Mouse (Mus musculus) spleen, postnatal 36 days (tissue): ENCODE measurements around the gene Olfr765.
"Not testable (repeated sequence)": the region's sequence is repeated elsewhere in the genome, so short reads cannot be mapped to it uniquely, and the experiment has no call there.

ENCODE experiments used
- DNase-seq, 2 experiments: peaks; one replicate each; pipeline ENCODE4 v3.0.0; 2022; ENCODE audit warnings: low spot score in 2 of 2, mixed read lengths in 1 of 2

The Olfr765 gene

GRCm38 (mm10) chr10:129049898-129050297 is at the start of gene Olfr765:
Gene Olfr765, minus strand, starts transcription at chr10:129049998.
- DNase-seq: not testable (repeated sequence)

GRCm38 (mm10) chr10:129099275-129099674 is 49.5 kb upstream of the Olfr765 start, which contains the start of gene Olfr768:
Gene Olfr768, minus strand, starts transcription at chr10:129099375.
- DNase-seq: no peak

GRCm38 (mm10) chr10:129082810-129083209 is 33.0 kb upstream of the Olfr765 start, which contains the start of gene Olfr767:
Gene Olfr767, minus strand, starts transcription at chr10:129082910.
- DNase-seq: not testable (repeated sequence)

GRCm38 (mm10) chr10:129068877-129069276 is 19.1 kb upstream of the Olfr765 start, which contains the start of gene Olfr766-ps1:
Gene Olfr766-ps1, minus strand, starts transcription at chr10:129068977.
- no peak for DNase-seq

- no peak for DNase-seq
Observed at GRCm38 (mm10) chr10:129039796-129040195, 10.0 kb downstream of the Olfr765 start, which contains the start of gene Olfr764-ps1. Gene Olfr764-ps1, minus strand, starts transcription at chr10:129039896.

- no peak for DNase-seq
Observed at GRCm38 (mm10) chr10:129028343-129028742, 21.5 kb downstream of the Olfr765 start.

- no peak for DNase-seq
Observed at GRCm38 (mm10) chr10:129026018-129026662, 23.7 kb downstream of the Olfr765 start.

GRCm38 (mm10) chr10:129023319-129023718 is 26.5 kb downstream of the Olfr765 start:
- DNase-seq: no peak

GRCm38 (mm10) chr10:129014477-129014876 is 35.3 kb downstream of the Olfr765 start:
- DNase-seq: no peak

GRCm38 (mm10) chr10:129011511-129011910 is 38.3 kb downstream of the Olfr765 start:
- not testable (repeated sequence) for DNase-seq

- no peak for DNase-seq
Observed at GRCm38 (mm10) chr10:129010288-129010841, 39.4 kb downstream of the Olfr765 start, which contains the start of gene Olfr763. Gene Olfr763, plus strand, starts transcription at chr10:129010791.

- DNase-seq: no peak
Observed at GRCm38 (mm10) chr10:129004032-129004920, 45.5 kb downstream of the Olfr765 start.

GRCm38 (mm10) chr10:128996523-128997040 is 53.2 kb downstream of the Olfr765 start:
- DNase-seq: no peak

GRCm38 (mm10) chr10:128995796-128996195 is 54.0 kb downstream of the Olfr765 start:
- no peak for DNase-seq
